Mouse (Mus musculus): ENCODE measurements around the gene Rbm39. TPM values are rescaled to one million over a fixed set of nuclear protein-coding genes. Genes with fewer than 3 reads are reported as not detected.
A peak's percentile ranks its signal among the peaks of the same experiment; 100 is the strongest.
"Not testable (repeated sequence)": the region's sequence is repeated elsewhere in the genome, so short reads cannot be mapped to it uniquely, and the experiment has no call there.

Rbm39 gene
- polyA plus RNA-seq, 1 experiment from 2014 or later: 773 TPM

- peak within 1 kb of the TSS; percentile 94 for H3K27ac ChIP-seq
- H3K36me3 ChIP-seq: 0 out of 2 replicates have a peak, but pooled peaks cover 6% of the 10 kb centered on the region
- H3K4me2 ChIP-seq (replicated peaks): peak within 1 kb of the TSS; percentile 64
- under 1% methylated on average over 79 of the region's 88 CpGs for whole genome bisulfite sequencing
- ATAC-seq (ENCODE audit: insufficient number of reproducible peaks, insufficient read depth, low FRiP score, low TSS enrichment): peak; percentile 98
- H3K4me1 ChIP-seq: peaks cover 30% of the 10 kb centered on the region
- peak within 1 kb of the TSS; percentile 57 for H3K4me3 ChIP-seq
- no peaks in the 10 kb centered on the region for H3K27me3 ChIP-seq
- peak within 1 kb of the TSS; percentile 75 for H3K9ac ChIP-seq
- H3K9me3 ChIP-seq: no peaks in the 10 kb centered on the region
Measured at GRCm38 (mm10) chr2:156196302-156197128, 16.5 kb upstream of the Rbm39 start, which contains the start of gene Phf20. Gene Phf20 (plus strand): TSS chr2:156196466.

- no peaks in the 10 kb centered on the region for H3K27me3 ChIP-seq
- ATAC-seq (ENCODE audit: insufficient number of reproducible peaks, insufficient read depth, low FRiP score, low TSS enrichment): no peak
- no peak overlapping the region for H3K27ac ChIP-seq
- H3K4me3 ChIP-seq: no peak overlapping the region
- H3K9ac ChIP-seq: no peak overlapping the region
- H3K36me3 ChIP-seq: no peaks in the 10 kb centered on the region
- H3K9me3 ChIP-seq: no peaks in the 10 kb centered on the region
- H3K4me2 ChIP-seq (replicated peaks): no peak overlapping the region
- H3K4me1 ChIP-seq: peaks cover 20% of the 10 kb centered on the region; the same call in 1 of the 2 replicates
Measured at GRCm38 (mm10) chr2:156194571-156194970, 14.5 kb upstream of the Rbm39 start.

GRCm38 (mm10) chr2:156193066-156193862 is 13.2 kb upstream of the Rbm39 start:
- Histone ChIP-seq H3K9me3 (no peaks in the 10 kb centered on the region), H3K36me3 (no peaks in the 10 kb centered on the region), H3K9ac (no peak overlapping the region), H3K4me3 (no peak overlapping the region), H3K27me3 (no peaks in the 10 kb centered on the region), H3K27ac (no peak overlapping the region), H3K4me2 (replicated peaks) (no peak overlapping the region), H3K4me1 (peaks cover 10% of the 10 kb centered on the region; the same call in 1 of the 2 replicates)
- WGBS: 57% methylated on average over 3 of the region's 3 CpGs
- ATAC-seq (ENCODE audit: insufficient number of reproducible peaks, insufficient read depth, low FRiP score, low TSS enrichment): no peak

- Histone ChIP-seq H3K36me3 (no peaks in the 10 kb centered on the region), H3K4me2 (replicated peaks) (no peak overlapping the region), H3K4me3 (no peak overlapping the region), H3K9ac (no peak overlapping the region), H3K4me1 (0 out of 2 replicates have a peak, but pooled peaks cover 3% of the 10 kb centered on the region), H3K9me3 (no peaks in the 10 kb centered on the region), H3K27ac (no peak overlapping the region), H3K27me3 (no peaks in the 10 kb centered on the region)
- 68% methylated on average over 2 of the region's 2 CpGs for WGBS
- ATAC-seq (ENCODE audit: insufficient number of reproducible peaks, insufficient read depth, low FRiP score, low TSS enrichment): no peak
Measured at GRCm38 (mm10) chr2:156192068-156192467, 12.0 kb upstream of the Rbm39 start.

GRCm38 (mm10) chr2:156191540-156191939 is 11.5 kb upstream of the Rbm39 start:
- WGBS: 93% methylated on average over 2 of the region's 2 CpGs

GRCm38 (mm10) chr2:156190004-156190896 is 10.2 kb upstream of the Rbm39 start:
- 85% methylated on average over 14 of the region's 14 CpGs for WGBS
- Histone ChIP-seq H3K27me3 (no peaks in the 10 kb centered on the region), H3K9me3 (no peaks in the 10 kb centered on the region)

More at GRCm38 (mm10) chr2:156191540-156191939, 11.5 kb upstream of the Rbm39 start:
- Histone ChIP-seq H3K4me3 (no peak overlapping the region), H3K4me1 (0 out of 2 replicates have a peak, but pooled peaks cover 3% of the 10 kb centered on the region), H3K27me3 (no peaks in the 10 kb centered on the region), H3K27ac (no peak overlapping the region), H3K4me2 (replicated peaks) (no peak overlapping the region), H3K9me3 (no peaks in the 10 kb centered on the region), H3K36me3 (no peaks in the 10 kb centered on the region), H3K9ac (no peak overlapping the region)
- no peak for ATAC-seq (ENCODE audit: insufficient number of reproducible peaks, insufficient read depth, low FRiP score, low TSS enrichment)

GRCm38 (mm10) chr2:156189241-156189640 is 9.2 kb upstream of the Rbm39 start:
- not testable (repeated sequence) for H3K27me3 ChIP-seq; H3K4me1 ChIP-seq; H3K4me2 ChIP-seq (replicated peaks); H3K36me3 ChIP-seq; H3K27ac ChIP-seq; H3K9ac ChIP-seq; ATAC-seq (ENCODE audit: insufficient number of reproducible peaks, insufficient read depth, low FRiP score, low TSS enrichment); H3K4me3 ChIP-seq; H3K9me3 ChIP-seq
- WGBS: 79% methylated on average over 7 of the region's 7 CpGs

More at GRCm38 (mm10) chr2:156190004-156190896, 10.2 kb upstream of the Rbm39 start:
- H3K36me3 ChIP-seq: no peaks in the 10 kb centered on the region
- no peak overlapping the region for H3K9ac ChIP-seq
- H3K4me3 ChIP-seq: no peak overlapping the region
- no peaks in the 10 kb centered on the region for H3K4me1 ChIP-seq
- no peak overlapping the region for H3K27ac ChIP-seq
- no peak for ATAC-seq (ENCODE audit: insufficient number of reproducible peaks, insufficient read depth, low FRiP score, low TSS enrichment)
- H3K4me2 ChIP-seq (replicated peaks): no peak overlapping the region

- no peaks in the 10 kb centered on the region for H3K27me3 ChIP-seq
- H3K27ac ChIP-seq: no peak overlapping the region
- H3K4me1 ChIP-seq: peaks cover 17% of the 10 kb centered on the region
- 67% methylated on average over 2 of the region's 2 CpGs for WGBS
- no peak overlapping the region for H3K4me3 ChIP-seq
- peaks cover 15% of the 10 kb centered on the region for H3K36me3 ChIP-seq
- no peak for ATAC-seq (ENCODE audit: insufficient number of reproducible peaks, insufficient read depth, low FRiP score, low TSS enrichment)
- no peaks in the 10 kb centered on the region for H3K9me3 ChIP-seq
- no peak overlapping the region for H3K9ac ChIP-seq
- H3K4me2 ChIP-seq (replicated peaks): no peak overlapping the region
Measured at GRCm38 (mm10) chr2:156181592-156181991, 1.6 kb upstream of the Rbm39 start.

GRCm38 (mm10) chr2:156180824-156181590 is 969 bp upstream of the Rbm39 start:
- H3K27me3 ChIP-seq: no peaks in the 10 kb centered on the region
- peaks cover 17% of the 10 kb centered on the region for H3K36me3 ChIP-seq
- no peaks in the 10 kb centered on the region for H3K9me3 ChIP-seq
- H3K4me2 ChIP-seq (replicated peaks): peak overlapping the region; percentile 65
- peak overlapping the region; percentile 100 for H3K9ac ChIP-seq
- peak overlapping the region; percentile 100 for H3K4me3 ChIP-seq
- no peak; the same call in 1 of the 2 replicates for ATAC-seq (ENCODE audit: insufficient number of reproducible peaks, insufficient read depth, low FRiP score, low TSS enrichment)
- H3K4me1 ChIP-seq: peaks cover 17% of the 10 kb centered on the region
- peak overlapping the region; percentile 88 for H3K27ac ChIP-seq
- WGBS: 16% methylated on average over 8 of the region's 8 CpGs

- Histone ChIP-seq H3K4me3 (peak overlapping the region; percentile 100), H3K36me3 (peaks cover 22% of the 10 kb centered on the region), H3K4me1 (peaks cover 17% of the 10 kb centered on the region), H3K27ac (peak overlapping the region; percentile 97), H3K4me2 (replicated peaks) (peak overlapping the region; percentile 83; the same call in 1 of the 2 replicates), H3K9me3 (no peaks in the 10 kb centered on the region), H3K9ac (peak overlapping the region; percentile 100), H3K27me3 (no peaks in the 10 kb centered on the region)
- peak; percentile 58 for ATAC-seq (ENCODE audit: insufficient number of reproducible peaks, insufficient read depth, low FRiP score, low TSS enrichment)
- under 1% methylated on average over 33 of the region's 41 CpGs for WGBS
Measured at GRCm38 (mm10) chr2:156179796-156180093, 293 bp downstream of the Rbm39 start.

All from embryonic facial prominence, embryonic 12.5 days (tissue).